Mouse (Mus musculus) layer of hippocampus, adult 18-20 months (tissue): ENCODE measurements around the gene Soat2. TPM values are rescaled to one million over a fixed set of nuclear protein-coding genes. Genes with fewer than 3 reads are reported as not detected.
A peak's percentile ranks its signal among the peaks of the same experiment; 100 is the strongest.
"Not testable (repeated sequence)": the region's sequence is repeated elsewhere in the genome, so short reads cannot be mapped to it uniquely, and the experiment has no call there.

ENCODE experiments used
- DNase-seq, 2 experiments: peaks; one replicate each; pipeline ENCODE4 v3.0.0; 2022; ENCODE audit warnings: low spot score in 2 of 2
- total RNA-seq, 2 experiments: library from RNA; stranded (reverse); gene quantifications; 2 replicates each; pipeline ENCODE4 v1.2.3; 2021

Gene Soat2
- total RNA-seq, 2 experiments from 2014 or later = 0.15 TPM; not detected in 1

GRCm38 (mm10) chr15:102146089-102146488 lies 4.2 kb upstream of the Soat2 start:
- no peak for DNase-seq

GRCm38 (mm10) chr15:102146882-102147281 lies 3.4 kb upstream of the Soat2 start:
- peak in 1 of 2 experiments; percentile 60 for DNase-seq

GRCm38 (mm10) chr15:102147674-102148402 lies 2.5 kb upstream of the Soat2 start:
- no peak for DNase-seq

DNA sequence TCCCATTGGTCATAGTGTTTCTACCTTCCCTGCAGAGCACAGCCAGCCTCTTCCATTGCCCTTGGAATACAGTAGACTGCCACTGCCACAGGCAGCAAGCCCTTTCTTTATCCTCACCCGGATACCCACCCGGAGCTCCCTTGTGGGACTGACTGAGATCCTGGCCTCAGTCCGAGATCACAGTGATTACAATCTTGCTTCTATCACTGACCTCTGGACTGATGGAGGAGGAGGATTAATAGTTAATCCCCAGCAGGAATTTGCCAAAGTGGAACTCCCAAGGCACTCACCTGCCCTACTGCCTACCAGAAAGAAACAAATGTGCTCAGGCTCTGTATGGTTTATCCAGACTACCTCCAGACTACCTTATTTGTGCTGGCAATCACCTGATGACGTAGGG lies 765 bp upstream of the Soat2 start:
- no peak for DNase-seq

GRCm38 (mm10) chr15:102152646-102153045 lies 2.3 kb downstream of the Soat2 start:
- DNase-seq = no peak

- DNase-seq = not testable (repeated sequence)
Measured at GRCm38 (mm10) chr15:102155006-102155405, 4.7 kb downstream of the Soat2 start.

DNA sequence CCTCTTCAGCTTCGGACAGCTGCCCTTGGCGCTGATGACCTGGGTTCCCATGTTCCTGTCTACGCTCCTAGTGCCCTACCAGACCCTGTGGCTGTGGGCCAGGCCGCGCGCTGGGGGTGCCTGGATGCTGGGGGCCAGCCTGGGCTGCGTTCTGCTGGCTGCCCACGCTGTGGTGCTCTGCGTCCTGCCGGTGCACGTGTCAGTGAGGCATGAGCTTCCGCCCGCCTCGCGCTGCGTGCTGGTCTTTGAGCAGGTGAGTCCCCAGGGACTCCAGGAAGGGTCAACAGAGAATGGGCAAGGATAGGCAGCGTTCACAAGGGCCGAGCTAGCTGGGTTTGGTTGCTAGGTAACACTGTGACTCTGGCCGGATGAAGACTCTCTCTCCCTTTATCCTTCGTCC lies 6.5 kb downstream of the Soat2 start:
- DNase-seq = no peak

- no peak for DNase-seq
Measured at GRCm38 (mm10) chr15:102160415-102161060, 10.2 kb downstream of the Soat2 start.

DNA sequence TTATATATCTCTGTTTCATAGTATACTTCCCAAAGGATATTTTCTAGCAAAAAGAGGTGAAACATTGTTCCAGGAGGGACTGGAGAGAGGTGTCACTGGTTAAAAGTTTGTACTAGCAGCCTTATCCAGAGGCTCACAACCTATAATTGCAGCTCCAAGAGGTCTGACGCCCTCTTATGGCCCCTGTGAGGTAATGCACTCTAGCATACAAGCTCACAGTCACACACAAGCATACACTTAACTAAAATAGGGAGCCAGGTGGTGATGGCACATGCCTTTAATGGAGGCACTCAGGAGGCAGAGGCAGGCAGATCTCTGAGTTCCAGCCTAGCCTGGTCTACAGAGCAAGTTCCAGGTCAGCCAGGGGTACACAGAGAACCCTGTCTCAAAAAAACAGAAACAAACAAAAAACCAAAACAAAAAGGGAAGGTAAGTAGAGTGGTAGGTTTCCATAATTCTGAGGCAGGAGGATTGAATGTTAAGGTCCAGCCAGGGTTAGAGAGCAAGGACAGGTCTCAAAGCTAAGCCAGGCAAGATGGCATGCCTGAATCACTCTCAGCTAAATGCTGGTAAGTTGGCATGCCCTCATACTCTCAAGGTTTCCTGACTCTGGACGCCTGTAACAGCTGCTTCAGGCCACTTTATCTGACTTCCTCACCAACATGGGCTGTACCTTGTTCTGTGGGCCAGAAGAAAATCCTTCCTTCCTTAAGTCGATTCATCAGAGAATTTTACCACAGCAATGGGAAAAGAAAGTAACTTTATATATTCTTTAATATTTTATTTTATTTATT lies 13.8 kb downstream of the Soat2 start:
- no peak for DNase-seq

GRCm38 (mm10) chr15:102165468-102166100 lies 15.3 kb downstream of the Soat2 start:
- DNase-seq = no peak

DNA sequence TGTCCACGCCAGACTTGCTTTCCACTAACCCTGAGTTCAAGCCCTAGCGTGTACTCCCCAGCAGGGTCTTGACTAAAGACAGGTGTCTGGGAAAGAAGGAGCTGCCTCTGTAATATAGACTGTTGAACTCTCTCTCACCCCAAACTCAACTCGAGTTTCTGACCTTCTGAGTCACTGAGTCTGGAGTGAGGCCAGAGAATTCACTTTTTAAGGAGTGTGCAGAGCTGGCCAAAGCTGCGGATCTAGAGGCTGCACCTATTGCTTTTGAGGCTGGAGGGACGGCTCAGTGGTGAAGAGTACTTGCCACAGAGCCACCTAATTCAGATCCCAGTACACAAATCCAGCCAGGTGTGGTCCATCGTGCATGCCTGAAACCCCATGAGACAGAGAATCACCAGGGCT lies 17.3 kb downstream of the Soat2 start:
- no peak for DNase-seq

- no peak for DNase-seq
Measured at GRCm38 (mm10) chr15:102169064-102169463, 18.7 kb downstream of the Soat2 start.

GRCm38 (mm10) chr15:102173581-102173980 lies 23.3 kb downstream of the Soat2 start:
- no peak for DNase-seq

GRCm38 (mm10) chr15:102175736-102176319 lies 25.5 kb downstream of the Soat2 start:
- DNase-seq = no peak

- DNase-seq = no peak
Measured at GRCm38 (mm10) chr15:102176571-102177316, 26.4 kb downstream of the Soat2 start.

- DNase-seq = no peak
Measured at GRCm38 (mm10) chr15:102177417-102177816, 27.1 kb downstream of the Soat2 start.

DNA sequence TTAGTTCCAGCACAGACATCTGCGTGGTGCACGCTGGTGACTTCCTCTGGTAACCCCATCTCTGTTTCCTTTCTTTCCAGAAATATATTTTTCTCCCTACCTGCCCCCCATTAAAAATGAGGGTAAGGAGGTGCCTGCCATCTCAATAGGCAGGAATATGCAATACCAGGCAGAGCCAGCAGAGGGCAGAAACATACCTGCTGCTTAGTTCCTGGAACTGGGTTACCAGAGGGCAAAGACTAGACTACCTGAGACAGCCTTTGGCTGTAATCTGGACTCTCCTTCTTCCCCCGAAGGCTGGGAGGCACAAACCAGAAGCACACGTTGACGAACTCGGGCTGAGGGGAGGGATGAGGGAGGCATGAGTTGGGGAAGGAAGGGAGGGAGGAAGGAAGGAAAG lies 28.0 kb downstream of the Soat2 start:
- DNase-seq = peak; percentile 58 to 89

GRCm38 (mm10) chr15:102179106-102179505 lies 28.8 kb downstream of the Soat2 start:
- DNase-seq = no peak

GRCm38 (mm10) chr15:102179924-102180323 lies 29.6 kb downstream of the Soat2 start:
- no peak for DNase-seq

DNA sequence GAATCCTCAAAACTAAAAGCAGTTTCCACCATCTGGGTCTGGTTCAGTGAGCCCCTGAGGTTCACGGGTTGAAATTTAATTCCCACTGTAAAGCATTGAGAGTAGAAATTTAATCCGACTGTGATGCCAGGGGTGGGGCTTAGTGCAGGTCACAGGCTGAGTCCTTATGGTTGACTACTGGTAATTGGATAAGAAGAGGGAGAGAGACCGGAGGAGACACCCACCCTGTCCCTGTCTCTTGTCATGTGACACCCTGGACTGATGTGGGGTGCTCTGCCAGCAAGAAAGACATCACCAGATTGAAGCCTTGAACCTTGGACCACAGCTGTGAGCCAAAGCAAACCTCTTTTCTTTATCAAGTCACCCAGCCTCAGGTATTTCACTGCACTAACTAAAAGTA lies 32.8 kb downstream of the Soat2 start:
- DNase-seq = no peak
